Mouse (Mus musculus) B cell, adult 67 days (primary cell): ENCODE measurements around the gene Zer1. TPM values are rescaled to one million over a fixed set of nuclear protein-coding genes. Genes with fewer than 3 reads are reported as not detected.

Source experiments
- total RNA-seq, 2 experiments: library from RNA; stranded (reverse); gene quantifications; 4 replicates each; pipeline ENCODE4 v1.2.4; 2023

The Zer1 gene
- total RNA-seq: 10 to 100 TPM; 82.2 to 94.7 TPM

GRCm38 (mm10) chr2:30124472-30125274, at the start of gene Zer1:
Zer1 (minus strand) TSS chr2:30124585.

GRCm38 (mm10) chr2:30171371-30171996, 47.1 kb upstream of the Zer1 start, which contains the start of gene Endog:
Endog (plus strand) TSS chr2:30171493.

GRCm38 (mm10) chr2:30133613-30134377, 9.4 kb upstream of the Zer1 start, which contains the start of gene Tbc1d13:
Tbc1d13 (plus strand) TSS chr2:30133746.

GRCm38 (mm10) chr2:30093471-30094207, 30.7 kb downstream of the Zer1 start, which contains the start of gene Zdhhc12:
Zdhhc12 (minus strand) TSS chr2:30093648.

GRCm38 (mm10) chr2:30077502-30078348, 46.7 kb downstream of the Zer1 start, which contains the start of gene Pkn3:
Pkn3 (plus strand) TSS chr2:30077684.

GRCm38 (mm10) chr2:30057223-30057904, 67.0 kb downstream of the Zer1 start, which contains the start of gene Set:
Set (plus strand) TSS chr2:30057378.

GRCm38 (mm10) chr2:30048699-30049388, 75.5 kb downstream of the Zer1 start, which contains the start of gene Wdr34:
Wdr34 (minus strand) TSS chr2:30048881.

Other genes starting within 250 kb of the Zer1 start
- gene Odf2, start 235.4 kb downstream of the Zer1 start, total RNA-seq: 100 to 1,000 TPM; 118 to 127 TPM
- 10 to 100 TPM; 76.1 to 100.0 TPM for gene Gle1, start 189.2 kb downstream of the Zer1 start, total RNA-seq
- gene Sptan1, start 159.0 kb downstream of the Zer1 start, total RNA-seq: 100 to 1,000 TPM; 287 to 297 TPM
- gene Wdr34, start 75.7 kb downstream of the Zer1 start, total RNA-seq: 1 to 10 TPM; 1.8 to 2.1 TPM
- gene Set, start 67.2 kb downstream of the Zer1 start, total RNA-seq: 100 to 1,000 TPM; 239 to 303 TPM
- 1 to 10 TPM; 2.1 to 2.5 TPM for gene Pkn3, start 46.9 kb downstream of the Zer1 start, total RNA-seq
- gene Zdhhc12, start 30.9 kb downstream of the Zer1 start, total RNA-seq: 10 to 100 TPM; 15.1 to 25.0 TPM
- 10 to 100 TPM; 45.6 to 49.2 TPM for gene Tbc1d13, start 9.2 kb upstream of the Zer1 start, total RNA-seq
- 10 to 100 TPM; 11.5 to 13.6 TPM for gene Endog, start 46.9 kb upstream of the Zer1 start, total RNA-seq
- gene Spout1, start 53.9 kb upstream of the Zer1 start, total RNA-seq: 10 to 100 TPM; 21.5 to 27.4 TPM
- 10 to 100 TPM in 1 of 2 experiments, 1 to 10 TPM in 1; 7.1 to 11.8 TPM for gene Kyat1, start 81.3 kb upstream of the Zer1 start, total RNA-seq
- gene Lrrc8a, start 113.1 kb upstream of the Zer1 start, total RNA-seq: 10 to 100 TPM; 25.8 to 35.3 TPM
- 1 to 10 TPM; 1.4 to 5.0 TPM for gene Gm28035, start 116.0 kb upstream of the Zer1 start, total RNA-seq
- 10 to 100 TPM in 1 of 2 experiments, 1 to 10 TPM in 1; 6.2 to 11.7 TPM for gene Phyhd1, start 141.6 kb upstream of the Zer1 start, total RNA-seq
- 1 to 10 TPM in 1 of 2 experiments, not detected in 1; 4.2 TPM for gene Gm28038, start 156.5 kb upstream of the Zer1 start, total RNA-seq
- gene Dolk, start 161.7 kb upstream of the Zer1 start, total RNA-seq: 10 to 100 TPM in 1 of 2 experiments, 1 to 10 TPM in 1; 9.8 to 12.1 TPM
- 10 to 100 TPM; 51.1 to 56.2 TPM for gene Nup188, start 161.8 kb upstream of the Zer1 start, total RNA-seq
- gene Sh3glb2, start 234.8 kb upstream of the Zer1 start, total RNA-seq: 10 to 100 TPM; 76.2 to 84.8 TPM
- gene Miga2, start 239.6 kb upstream of the Zer1 start, total RNA-seq: 10 to 100 TPM; 21.1 to 26.1 TPM